Mouse (Mus musculus) embryo, embryonic 9.5 days (tissue): ENCODE data around the gene Ggt1.
"Not testable (repeated sequence)": the region's sequence is repeated elsewhere in the genome, so short reads cannot be mapped to it uniquely, and the experiment has no call there.

Source experiments
- DNase-seq: peaks from one replicate; pipeline ENCODE4 v3.0.0-alpha.2; 2017; ENCODE audit errors: extremely low spot score

The Ggt1 gene

DNA sequence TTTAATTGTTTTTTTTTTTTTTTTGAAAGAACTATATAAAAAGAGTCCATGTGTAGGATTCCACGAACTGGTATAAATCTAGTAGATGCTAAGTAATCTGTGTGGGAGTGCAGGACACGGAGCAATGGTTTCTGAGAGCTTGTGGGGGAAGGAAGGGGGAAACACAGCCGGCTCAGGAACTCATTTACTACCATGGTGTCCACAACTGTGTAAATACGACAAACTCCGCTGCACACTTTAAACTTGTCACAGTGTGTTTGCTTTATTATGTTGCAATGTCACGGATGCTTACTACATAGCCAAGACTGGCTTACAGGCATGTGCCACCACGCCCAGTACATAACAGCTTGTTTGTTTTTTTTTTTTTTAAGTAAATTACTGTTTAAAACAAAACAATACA lies 11.5 kb upstream of the Ggt1 start:
- no peak for DNase-seq

DNA sequence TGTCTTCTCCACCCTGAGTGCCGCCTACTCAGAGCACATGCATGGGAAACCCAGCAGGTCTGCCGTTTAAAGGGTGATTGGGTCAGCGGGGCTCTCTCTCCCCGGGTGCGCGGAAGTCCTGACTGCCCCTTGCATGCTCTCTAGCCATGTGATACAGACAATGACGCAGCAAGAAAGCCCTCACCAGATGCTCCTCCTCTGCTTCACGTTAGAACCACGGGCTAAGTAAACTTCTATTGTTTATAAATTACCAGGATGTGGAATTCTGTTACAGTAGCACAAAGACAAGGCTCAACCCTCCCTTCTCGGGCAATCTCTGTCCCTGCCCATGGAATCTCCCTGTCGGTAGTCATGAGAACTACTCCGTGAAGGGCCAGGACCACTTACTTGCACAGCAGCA lies 10.2 kb upstream of the Ggt1 start:
- DNase-seq = no peak

DNA sequence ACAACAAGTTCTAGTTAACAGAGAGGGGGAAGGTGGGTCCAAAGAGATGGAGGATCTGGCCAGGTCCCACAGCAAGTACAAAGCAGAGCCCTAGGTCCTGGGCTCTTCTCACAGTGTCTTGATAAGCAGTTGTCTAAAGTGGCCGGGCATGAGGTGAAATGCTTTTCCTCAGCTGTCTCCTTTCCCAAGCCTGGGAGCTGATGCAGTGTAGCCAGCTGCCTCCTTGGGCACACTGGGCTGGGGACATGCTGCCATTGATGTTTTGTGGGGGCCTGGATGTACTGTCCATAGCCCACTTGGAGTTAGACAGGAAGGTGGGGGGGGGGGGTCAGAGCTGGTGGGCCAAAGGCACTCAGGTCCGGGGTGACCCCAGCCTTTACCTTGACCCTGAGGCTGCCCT lies 9.3 kb upstream of the Ggt1 start:
- DNase-seq = no peak

DNA sequence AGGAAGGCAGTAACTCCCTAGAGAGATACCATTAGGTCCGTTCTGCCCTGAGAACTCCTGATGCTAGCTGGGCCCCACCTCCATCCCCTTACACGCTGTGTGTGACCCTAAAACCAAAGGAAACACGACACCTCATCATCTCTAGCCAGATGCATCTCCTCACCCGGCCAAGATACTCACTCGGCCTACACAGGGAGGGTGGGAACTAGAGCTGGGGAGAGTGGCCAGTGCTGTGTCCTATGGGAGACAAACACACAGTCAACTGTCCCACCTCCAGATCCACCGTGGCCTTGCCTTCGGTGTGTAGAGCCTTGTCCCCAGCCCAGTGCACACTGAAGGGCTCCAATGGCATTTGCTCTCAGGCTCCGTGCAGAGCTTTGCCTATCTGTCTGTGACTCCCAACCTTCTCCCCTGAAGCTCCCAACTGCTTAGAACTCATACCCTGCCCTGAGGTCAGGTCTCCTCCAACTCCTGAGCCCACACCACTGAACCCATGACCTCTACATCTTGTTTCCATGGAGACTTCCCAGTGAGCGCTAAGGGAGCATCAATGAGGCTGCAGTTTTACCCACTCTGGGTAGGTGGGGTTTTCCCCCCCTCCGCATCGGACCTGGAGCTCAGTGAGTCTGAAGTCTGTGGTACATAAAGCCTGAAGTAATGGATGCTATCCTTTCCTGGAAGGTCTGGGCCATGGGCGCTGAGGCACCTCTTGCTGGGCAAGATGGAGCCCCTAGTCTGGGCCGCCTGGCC lies 8.5 kb upstream of the Ggt1 start:
- DNase-seq = no peak

DNA sequence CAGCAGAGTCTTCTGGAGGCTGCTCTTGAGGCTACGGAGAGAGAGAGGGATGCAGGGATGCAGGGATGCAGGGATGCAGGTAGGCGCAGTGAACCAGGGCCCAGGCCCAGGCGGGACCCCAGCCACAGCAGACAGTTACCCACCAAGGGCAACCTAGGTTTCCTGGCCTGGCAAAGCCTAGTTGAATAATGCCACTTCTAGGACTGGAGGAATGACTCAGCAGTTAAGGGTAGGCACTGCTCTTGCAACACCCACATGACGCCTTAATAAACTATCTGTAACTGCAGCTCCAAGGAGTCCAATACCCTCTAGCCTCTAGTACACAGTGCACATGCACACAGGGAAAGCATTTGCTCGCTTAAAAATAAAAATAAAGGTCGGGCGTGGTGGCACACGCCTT lies 7.3 kb upstream of the Ggt1 start:
- no peak for DNase-seq

DNA sequence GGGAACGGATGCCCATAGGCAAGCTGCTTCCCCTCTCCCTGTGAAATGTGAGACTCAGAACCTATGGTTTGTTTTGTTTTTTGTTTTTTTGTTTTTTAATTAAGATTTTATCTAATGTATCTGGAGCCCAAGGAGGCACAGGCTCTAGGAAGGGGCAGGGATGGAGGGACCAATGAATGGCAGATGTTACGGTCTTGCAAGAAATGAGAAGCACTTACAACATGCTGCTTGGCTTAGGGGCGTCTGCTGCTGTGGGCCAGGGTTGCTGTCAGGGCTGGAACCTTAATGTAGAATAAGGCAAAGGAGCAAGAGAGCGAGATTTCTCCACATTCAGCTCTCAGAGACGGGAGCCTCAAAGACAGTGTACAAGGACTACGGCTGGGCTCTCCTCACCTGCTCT lies 5.8 kb upstream of the Ggt1 start:
- no peak for DNase-seq

DNA sequence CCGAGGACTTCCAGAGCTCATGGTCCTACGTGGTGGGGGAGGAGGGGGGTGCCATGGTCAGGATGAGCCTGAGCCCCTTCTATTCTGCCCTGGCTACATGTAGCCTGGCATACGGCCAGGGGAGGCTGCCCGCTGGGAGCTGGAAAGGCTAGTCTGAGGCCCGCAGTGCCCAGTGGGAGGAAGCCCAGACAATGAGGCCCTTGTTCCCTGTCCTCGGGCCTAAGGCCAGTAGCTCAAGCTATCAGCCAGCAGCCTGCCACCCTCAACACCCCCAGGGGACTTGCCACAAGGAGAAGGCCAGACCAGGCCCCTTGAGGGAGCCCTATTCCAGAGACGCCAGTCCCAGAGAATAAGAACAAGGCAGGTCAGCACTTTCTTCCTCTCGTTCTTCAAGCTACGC lies 5.4 kb upstream of the Ggt1 start:
- no peak for DNase-seq

DNA sequence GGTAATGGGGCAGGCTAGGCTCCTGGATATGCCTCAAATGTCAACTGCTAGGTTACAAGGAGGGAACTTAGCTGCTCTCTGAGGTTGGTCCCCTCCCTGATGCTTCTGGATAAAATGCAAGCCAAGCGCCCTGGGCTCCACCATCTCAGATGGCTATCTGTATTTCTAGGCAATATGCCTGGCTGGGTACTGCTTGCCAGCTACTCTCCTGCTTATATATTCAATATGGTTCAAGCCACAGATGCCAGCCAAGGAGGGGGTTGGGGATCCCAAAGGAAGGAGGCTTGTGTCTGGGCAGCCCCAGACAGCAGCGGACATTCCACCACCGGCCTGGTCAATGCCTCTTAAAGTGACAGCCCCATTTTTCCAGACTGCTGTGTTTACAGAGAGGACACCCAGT lies 2.9 kb upstream of the Ggt1 start:
- DNase-seq = no peak

DNA sequence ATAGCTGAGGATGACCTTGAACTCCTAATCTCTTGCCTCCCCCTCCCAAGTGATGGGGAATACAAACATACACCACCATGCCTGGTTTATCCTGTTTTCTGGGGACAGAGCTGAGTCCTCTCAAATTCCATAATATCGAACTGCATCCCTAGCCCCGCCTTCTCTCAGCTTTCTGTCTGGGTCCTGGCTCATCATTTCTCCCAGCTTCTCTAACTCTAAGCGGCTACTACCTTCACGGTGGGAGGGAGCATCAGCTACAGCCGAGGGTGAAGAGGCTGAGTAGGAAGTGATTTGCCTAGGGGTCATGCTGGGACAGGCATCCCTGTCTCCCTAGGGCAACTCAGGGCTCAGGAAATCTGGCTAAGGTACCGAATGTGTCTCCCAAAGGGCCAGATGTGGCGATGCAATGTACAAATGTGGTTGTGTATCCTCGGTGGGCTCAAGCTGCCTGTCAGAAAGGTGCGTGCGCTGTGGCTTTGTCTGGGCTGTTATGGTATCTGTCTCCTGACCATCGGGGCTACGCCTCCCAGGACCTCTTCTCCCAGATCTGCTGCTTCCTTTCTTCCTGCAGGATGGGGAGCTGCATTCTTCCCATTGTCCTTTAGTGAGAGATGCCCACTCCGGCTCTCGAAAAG lies 2.2 kb upstream of the Ggt1 start:
- no peak for DNase-seq

DNA sequence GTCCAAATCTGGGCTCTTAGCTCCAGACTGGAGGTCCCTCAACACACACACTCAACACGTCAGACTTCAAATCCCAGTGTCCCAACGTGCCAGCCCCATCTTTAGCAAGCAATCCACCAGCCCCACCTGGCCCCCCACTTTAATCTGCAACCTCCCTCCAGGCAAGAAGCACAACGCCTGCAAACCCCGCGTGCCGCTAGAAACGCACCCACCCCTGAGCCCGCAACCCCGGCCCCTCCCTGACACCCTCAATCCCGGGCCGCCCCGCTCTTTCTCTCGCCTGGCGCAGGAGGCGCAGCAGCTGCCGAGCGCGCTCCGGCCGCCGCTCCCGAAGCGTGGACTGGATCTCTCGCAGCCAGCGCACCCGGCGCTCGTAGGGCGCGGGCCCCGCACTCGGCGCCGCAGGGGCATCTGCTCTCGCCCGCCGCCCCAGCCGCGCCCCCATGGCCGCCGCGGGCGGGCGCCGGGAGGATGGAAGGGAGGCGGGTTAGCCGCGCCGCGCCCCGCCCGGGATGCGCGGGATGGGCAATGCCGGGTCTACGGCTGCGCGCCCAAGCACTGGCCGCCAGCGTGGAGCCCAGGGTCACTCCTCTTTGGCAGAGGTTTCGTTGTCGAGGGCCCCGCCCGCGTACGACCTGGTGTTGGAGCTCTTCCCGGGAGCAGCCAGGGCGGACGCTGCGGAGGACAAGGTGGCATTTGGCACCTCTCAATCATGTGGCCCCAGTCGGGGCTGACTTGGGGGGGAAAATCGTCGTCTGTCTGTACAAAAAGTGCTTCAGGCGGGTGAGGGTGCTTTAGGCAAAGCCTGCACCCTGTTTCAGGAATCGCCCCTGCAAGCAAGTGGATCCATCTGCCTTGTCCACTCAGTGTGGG lies 1.5 kb upstream of the Ggt1 start, which contains the start of gene Lrrc75b:
Lrrc75b (minus strand) TSS at position 655 of the 873 bp plus-strand sequence.
- peak; percentile 55 for DNase-seq

DNA sequence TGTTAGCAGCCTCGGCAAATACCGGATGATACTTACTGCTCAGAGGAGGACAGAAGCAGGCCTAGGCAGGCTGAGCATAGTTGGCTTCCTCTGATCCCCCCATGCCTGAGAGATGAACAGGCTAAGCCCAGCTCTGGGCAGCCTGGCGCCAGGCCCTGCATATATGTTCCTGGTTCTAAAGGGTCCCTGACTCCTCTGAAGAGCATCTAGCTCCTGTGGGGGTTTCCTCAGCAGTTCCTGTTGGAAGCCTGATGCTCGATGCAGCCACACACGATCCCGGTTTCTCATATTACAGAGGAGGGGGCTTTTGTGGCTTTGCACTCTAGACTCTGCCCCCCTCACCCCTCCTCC lies 880 bp upstream of the Ggt1 start:
- peak; percentile 47 for DNase-seq

DNA sequence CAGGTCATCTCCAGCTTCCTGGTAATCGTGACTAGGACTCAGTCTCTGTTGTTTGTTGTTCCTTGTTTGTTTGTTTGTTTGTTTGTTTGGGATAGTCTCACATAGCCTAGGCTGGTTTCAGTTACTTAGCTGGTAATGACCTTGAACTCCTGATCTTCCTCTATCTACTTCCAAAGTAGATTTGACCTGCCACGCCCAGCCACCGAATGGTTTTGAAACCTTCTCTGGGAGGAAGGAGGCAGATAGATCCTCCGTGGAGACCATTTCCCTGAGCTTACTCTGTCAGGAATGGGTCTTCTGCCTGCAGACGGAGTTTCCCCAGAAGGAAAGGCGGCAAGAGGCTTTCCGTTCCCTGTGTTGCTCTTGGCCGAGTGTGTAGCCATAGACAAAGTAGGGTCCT lies 1.2 kb downstream of the Ggt1 start:
- no peak for DNase-seq

DNA sequence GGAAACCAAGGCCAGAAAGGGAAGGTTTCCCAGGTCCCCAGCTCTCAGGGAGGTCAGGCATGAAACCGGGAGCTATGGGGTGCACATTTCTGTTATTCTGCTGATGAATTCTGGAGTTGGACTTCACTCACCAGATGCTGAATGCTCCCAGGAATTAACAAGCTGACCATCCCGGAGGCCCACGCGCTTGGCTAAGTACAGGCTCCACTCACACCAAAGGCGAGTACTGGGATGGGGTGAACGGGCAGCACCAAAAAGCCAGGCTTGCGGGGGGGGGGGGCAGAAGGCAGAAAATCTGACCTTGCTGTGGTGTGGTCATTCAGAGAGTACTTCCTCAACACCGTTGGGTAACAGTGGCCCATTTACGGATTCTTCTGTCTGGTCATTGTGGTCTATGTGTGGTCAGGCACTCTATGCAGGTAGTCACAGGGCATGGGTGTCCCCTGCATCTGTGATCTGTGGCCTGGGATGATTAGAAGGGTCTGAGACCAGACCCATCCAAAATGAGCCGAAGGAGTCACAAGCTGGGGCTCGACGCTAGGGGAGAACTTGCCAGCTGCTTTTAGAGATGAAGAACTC lies 3.4 kb downstream of the Ggt1 start:
- no peak for DNase-seq

DNA sequence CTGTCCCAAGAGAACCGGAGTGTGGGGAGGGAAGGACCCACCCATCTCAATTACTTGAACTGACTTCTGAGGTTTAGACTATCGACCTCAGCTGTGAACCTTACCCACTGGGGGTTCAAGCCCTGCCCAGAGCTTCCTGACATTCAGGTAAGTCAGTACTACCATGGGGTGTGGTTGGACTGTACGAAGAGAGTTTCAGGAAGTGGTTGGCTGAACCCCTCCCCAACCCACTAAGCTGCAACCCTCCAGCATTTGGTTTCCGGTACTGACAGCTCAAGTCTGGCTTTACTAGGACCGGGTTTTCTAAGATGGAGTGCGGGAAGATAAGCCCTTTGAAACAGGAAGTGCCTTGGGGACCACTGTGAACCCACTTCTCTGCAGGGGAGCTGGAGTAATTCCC lies 4.0 kb downstream of the Ggt1 start:
- no peak for DNase-seq

DNA sequence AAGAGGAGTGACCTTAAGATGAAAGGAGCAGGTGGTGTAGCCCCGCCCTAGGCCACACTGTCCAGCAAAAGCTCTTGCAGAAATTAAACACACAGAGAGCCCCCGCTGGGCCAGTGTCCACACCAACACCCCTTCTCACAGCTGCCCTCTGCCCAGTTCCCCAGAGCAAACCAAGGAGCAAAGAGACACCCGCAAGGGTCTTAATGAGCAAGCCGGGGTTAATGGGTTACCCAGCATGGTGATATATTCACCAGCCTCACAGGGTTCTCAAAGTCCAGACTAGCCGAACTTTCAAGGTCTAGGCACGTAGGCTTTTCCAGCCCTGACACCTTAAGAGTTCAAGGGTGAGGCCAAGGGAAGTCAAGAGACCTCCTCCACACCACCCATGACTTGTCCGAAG lies 4.5 kb downstream of the Ggt1 start:
- DNase-seq = no peak

DNA sequence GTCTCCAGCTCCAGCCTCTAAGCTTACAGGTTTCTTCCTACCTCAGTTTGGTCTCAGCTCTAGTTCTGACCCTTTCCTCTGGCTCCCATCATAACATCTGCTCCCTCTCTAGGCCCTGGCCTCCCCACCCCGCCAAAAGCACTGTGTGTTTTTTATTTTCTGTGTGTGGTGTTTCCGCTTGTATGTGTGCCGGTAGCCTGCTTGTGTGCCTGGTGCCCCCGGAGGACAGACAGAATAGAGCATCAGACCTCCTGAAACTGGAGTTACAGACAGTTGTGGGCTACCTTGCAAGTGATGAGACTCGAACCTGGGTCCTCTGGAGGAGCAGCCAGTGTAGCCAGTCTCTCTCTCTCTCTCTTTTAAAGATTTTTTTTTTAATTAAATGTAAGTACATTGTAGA lies 4.9 kb downstream of the Ggt1 start:
- DNase-seq = no peak

DNA sequence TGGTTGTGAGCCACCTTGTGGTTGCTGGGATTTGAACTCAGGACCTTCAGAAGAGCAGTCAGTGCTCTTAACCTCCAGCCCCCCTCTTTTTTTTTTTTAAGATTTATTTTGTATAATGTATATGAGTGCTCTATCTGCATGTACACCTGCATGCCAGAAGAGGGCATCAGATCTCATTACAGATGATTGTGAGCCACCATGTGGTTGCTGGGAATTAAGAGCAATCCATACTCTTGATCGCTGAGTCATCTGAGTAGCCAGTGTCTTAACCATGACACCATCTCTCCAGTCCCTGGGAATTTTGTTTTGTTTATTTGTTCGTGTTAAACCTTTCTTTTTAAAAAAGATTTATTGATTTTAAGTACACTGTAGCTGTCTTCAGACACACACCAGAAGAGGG lies 5.4 kb downstream of the Ggt1 start:
- DNase-seq = not testable (repeated sequence)

DNA sequence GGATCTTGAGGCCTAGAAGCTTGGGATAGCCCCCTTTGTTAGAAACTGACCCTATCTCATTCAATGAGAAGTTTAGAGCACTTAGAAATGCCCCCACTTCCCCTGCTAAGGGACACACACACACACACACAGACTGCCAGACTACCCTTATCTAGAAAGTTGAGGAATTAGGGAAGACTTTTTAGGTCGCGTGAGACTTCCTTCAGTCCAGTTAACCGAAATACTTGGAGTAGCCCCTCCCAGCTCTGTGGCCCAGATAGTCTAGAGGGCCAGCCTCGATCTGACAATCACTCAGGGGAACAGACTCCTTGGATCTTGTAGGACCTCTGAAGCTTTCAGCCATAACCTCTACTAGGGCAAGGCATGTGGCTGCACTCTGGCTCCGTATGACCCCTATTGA lies 6.6 kb downstream of the Ggt1 start:
- no peak for DNase-seq

DNA sequence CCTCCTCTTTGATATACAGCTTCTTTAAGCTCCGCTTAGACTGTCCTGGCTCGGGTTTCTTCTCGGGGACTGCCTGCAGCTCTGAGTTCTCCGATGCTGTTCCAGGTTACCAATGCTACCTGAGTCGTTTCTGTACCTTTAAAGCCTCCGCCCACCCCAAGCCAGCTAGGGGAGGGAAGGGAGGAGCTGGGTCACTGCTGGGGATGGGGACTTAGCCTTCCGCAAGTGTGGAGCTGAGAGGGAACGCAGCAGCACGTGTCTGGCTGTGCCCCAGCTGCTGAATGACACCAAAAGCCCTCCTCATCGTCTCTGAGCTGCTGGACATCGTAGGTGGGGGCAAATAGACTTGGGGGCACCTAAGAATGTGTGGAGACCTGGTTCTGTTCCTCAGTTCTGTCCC lies 7.0 kb downstream of the Ggt1 start:
- DNase-seq = no peak

DNA sequence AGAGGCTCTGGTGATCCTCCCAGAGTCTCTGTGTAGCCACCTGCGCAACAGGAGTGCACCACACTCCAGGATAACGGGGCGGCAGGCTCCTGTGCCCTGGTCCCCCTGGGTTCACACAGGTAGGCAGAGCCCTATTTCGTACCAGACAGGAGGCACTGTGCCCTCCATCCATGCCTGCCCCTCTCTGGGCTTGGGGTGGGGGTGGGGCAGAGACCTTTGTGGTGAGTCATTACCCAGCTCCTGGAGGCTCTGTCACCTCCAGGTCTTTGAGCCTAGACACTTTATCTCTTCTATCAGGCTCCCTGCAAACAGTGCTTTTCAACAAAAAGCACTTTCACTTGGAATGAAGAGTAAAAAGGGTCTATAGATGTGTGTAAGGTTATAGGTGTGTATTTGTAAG lies 7.4 kb downstream of the Ggt1 start:
- no peak for DNase-seq

DNA sequence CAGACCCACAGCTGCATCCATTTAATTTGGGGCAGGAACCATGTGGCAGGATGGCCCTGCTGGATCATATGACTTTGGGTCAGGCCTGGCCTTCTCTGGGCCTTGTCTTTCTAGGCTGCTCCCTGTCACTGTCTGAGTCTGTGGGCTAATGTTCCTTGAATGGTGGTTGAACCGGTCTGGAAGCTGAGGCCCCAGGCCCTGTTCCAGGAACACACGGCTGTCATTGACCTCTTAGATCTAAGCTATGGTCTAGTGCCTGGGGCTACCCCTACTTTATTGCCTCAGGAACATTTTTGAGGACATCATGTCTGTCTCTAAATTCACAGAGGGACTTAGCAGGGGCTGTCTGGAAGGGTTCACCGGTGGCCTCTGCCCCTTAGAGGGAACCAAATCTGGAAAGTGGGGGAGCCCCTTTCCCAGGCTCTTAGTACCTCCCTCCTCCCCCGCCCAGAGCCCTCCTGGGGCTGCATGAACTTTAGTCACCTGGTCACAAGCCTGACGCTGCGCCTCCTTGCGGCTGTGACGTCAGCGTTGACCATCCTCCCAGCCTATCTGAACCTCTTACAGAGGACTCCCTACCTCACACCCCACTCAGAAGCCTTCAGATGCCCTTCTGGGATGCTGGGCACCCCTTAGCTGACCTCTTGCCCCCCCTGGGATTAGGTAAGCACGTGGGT lies 9.7 kb downstream of the Ggt1 start:
- no peak for DNase-seq

DNA sequence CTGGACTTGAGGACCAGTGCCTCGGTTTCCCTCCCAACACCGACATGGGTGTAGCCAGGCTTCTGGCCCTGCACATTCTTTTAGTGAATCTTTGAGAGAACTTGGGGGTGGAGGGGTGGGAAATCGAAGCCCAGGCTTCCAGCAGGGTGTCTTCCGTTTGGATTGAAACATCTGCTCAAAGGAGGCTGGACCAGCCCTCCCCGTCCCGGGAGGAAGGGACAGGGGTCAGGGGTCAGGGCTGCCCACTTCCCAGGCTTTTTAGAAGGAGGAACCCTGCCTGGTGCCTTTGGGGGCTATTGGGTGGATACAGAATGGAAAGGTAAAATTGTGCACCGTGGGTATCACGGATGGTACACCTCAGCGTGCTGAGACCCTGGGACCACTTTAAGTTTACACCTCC lies 10.5 kb downstream of the Ggt1 start:
- DNase-seq = no peak
